Mouse (Mus musculus): ENCODE results near the gene Smarce1. TPM values are rescaled to one million over a fixed set of nuclear protein-coding genes. Genes with fewer than 3 reads are reported as not detected.
A peak's percentile ranks its signal among the peaks of the same experiment; 100 is the strongest.

Smarce1 gene
- total and polyA plus RNA-seq, 3 experiments, result 149 to 464 (median 246) TPM

- Histone ChIP-seq H3K4me2 (ENCODE audit: insufficient read depth, low read depth, poor library complexity, severe bottlenecking) (no peak overlapping the region), H3K36me3 (replicated peaks in 1 of 2; ENCODE audit: control insufficient read depth in 1 of 2, insufficient read depth in 1 of 2, low read length in 1 of 2) (no peaks in the 10 kb centered on the region), H3K27ac (ENCODE audit: insufficient read depth, low read depth) (no peak overlapping the region), H3K9ac (ENCODE audit: insufficient read depth, low read depth) (no peak overlapping the region), H3K9me3 (replicated peaks; ENCODE audit: low read length) (peaks cover 5% of the 10 kb centered on the region), H3K4me3 (replicated peaks in 1 of 3; ENCODE audit: low read depth in 2 of 3, low read length in 2 of 3, poor library complexity in 1 of 3) (no peak overlapping the region), H3K4me1 (ENCODE audit: control insufficient read depth in 1 of 2, insufficient read depth in 2 of 2) (peaks cover 20 to 38% of the 10 kb centered on the region in 2 experiments), H3K27me3 (replicated peaks) (peaks cover 2% of the 10 kb centered on the region), H3K79me2 (replicated peaks; ENCODE audit: control insufficient read depth, extremely low read depth, insufficient read depth, poor library complexity, severe bottlenecking) (no peaks in the 10 kb centered on the region)
- dilution Hi-C loops (cut with MboI; ENCODE audit: extremely low pct_ligation_motif_present, extremely low pct_unique_long_range_greater_than_20kb, low sequenced_read_pairs) (no loop called here), in situ Hi-C loops (cut with MboI; ENCODE audit: low pct_ligation_motif_present, low pct_unique_long_range_greater_than_20kb, low sequenced_read_pairs) (no loop called here)
- DNase-seq (ENCODE audit: extremely low read depth), result no peak
- TF ChIP-seq USF1 (IDR thresholded peaks at IDR 0.05; ENCODE audit: low read depth, low read length) (no peak), SMC3 (IDR thresholded peaks at IDR 0.05; ENCODE audit: low read depth, low read length) (no peak), ZNF384 (IDR thresholded peaks at IDR 0.05; ENCODE audit: low read depth, low read length) (no peak), HCFC1 (IDR thresholded peaks at IDR 0.05; ENCODE audit: low read depth, low read length) (no peak), SIN3A (IDR thresholded peaks at IDR 0.05; ENCODE audit: low read length) (no peak), ETS1 (conservative IDR thresholded peaks at IDR 0.05; ENCODE audit: low read depth, low read length) (no peak), RCOR1 (conservative IDR thresholded peaks at IDR 0.05; ENCODE audit: low read depth, low read length) (no peak), POLR2A (IDR thresholded peaks at IDR 0.05; ENCODE audit: low read depth, low read length) (no peak), USF2 (conservative IDR thresholded peaks at IDR 0.05; ENCODE audit: low read depth, low read length) (no peak), PAX5 (IDR thresholded peaks at IDR 0.05; ENCODE audit: low read length) (no peak), BHLHE40 (IDR thresholded peaks at IDR 0.05; ENCODE audit: low read depth, low read length) (no peak), MAX (IDR thresholded peaks at IDR 0.05; ENCODE audit: low read length) (no peak), MXI1 (IDR thresholded peaks at IDR 0.05; ENCODE audit: low read depth, low read length) (no peak), CHD2 (IDR thresholded peaks at IDR 0.05; ENCODE audit: low read length) (no peak), ELF1 (IDR thresholded peaks at IDR 0.05; ENCODE audit: low read depth, low read length) (no peak), NELFE (IDR thresholded peaks at IDR 0.05; ENCODE audit: low read depth, low read length) (no peak), ZKSCAN1 (IDR thresholded peaks at IDR 0.05; ENCODE audit: borderline replicate concordance, low read depth, low read length) (no peak)
Observed at GRCm38 (mm10) chr11:99252671-99253070, 21.9 kb upstream of the Smarce1 start.

DNA sequence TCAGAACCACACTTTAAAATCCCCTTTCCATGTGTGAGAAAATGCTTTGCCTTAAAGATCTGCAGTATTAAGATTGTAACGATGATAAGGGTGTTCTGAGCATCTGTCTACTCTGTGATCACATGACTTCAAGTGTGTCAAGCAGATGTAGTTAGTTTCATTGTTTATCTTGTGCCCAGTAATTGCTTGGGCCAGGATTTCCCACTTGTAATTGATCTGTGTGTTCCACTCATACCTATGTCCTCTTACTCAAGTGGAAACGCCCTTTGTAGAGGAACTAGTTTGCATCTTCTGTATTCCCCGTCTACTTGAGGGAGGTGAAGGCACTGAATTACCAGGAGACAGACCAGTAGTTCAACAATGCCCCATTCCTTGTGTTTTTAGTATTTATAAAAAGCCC is 19.8 kb upstream of the Smarce1 start:
- H3K4me2 ChIP-seq (ENCODE audit: insufficient read depth, low read depth, poor library complexity, severe bottlenecking), result peak overlapping the region; percentile 7; the same call in 1 of the 2 replicates
- H3K9me3 ChIP-seq (replicated peaks; ENCODE audit: low read length), result no peaks in the 10 kb centered on the region
- H3K36me3 ChIP-seq (replicated peaks in 1 of 2; ENCODE audit: control insufficient read depth in 1 of 2, insufficient read depth in 1 of 2, low read length in 1 of 2), result no peaks in the 10 kb centered on the region
- H3K9ac ChIP-seq (ENCODE audit: insufficient read depth, low read depth), result peak overlapping the region; percentile 3; the same call in 1 of the 2 replicates
- no peaks in the 10 kb centered on the region for H3K79me2 ChIP-seq (replicated peaks; ENCODE audit: control insufficient read depth, extremely low read depth, insufficient read depth, poor library complexity, severe bottlenecking)
- in situ Hi-C loops (cut with MboI; ENCODE audit: low pct_ligation_motif_present, low pct_unique_long_range_greater_than_20kb, low sequenced_read_pairs), result no loop called here
- peaks cover 20 to 38% of the 10 kb centered on the region in 2 experiments for H3K4me1 ChIP-seq (ENCODE audit: control insufficient read depth in 1 of 2, insufficient read depth in 2 of 2)
- peak; percentile 61 for DNase-seq (ENCODE audit: extremely low read depth)
- H3K27me3 ChIP-seq (replicated peaks), result no peaks in the 10 kb centered on the region
- H3K27ac ChIP-seq (ENCODE audit: insufficient read depth, low read depth), result peak overlapping the region; percentile 26; the same call in 1 of the 2 replicates
- dilution Hi-C loops (cut with MboI; ENCODE audit: extremely low pct_ligation_motif_present, extremely low pct_unique_long_range_greater_than_20kb, low sequenced_read_pairs), result no loop called here
- no peak overlapping the region for H3K4me3 ChIP-seq (replicated peaks in 1 of 3; ENCODE audit: low read depth in 2 of 3, low read length in 2 of 3, poor library complexity in 1 of 3)
- TF ChIP-seq ZNF384 (IDR thresholded peaks at IDR 0.05; ENCODE audit: low read depth, low read length), result no peak
- peak; percentile 55 for TF ChIP-seq USF1 (IDR thresholded peaks at IDR 0.05; ENCODE audit: low read depth, low read length)
- TF ChIP-seq ELF1 (IDR thresholded peaks at IDR 0.05; ENCODE audit: low read depth, low read length), result no peak
- TF ChIP-seq POLR2A (IDR thresholded peaks at IDR 0.05; ENCODE audit: low read depth, low read length), result no peak
- TF ChIP-seq NELFE (IDR thresholded peaks at IDR 0.05; ENCODE audit: low read depth, low read length), result no peak
- no peak for TF ChIP-seq POLR2AphosphoS2 (IDR thresholded peaks at IDR 0.05; ENCODE audit: low read depth, low read length)
- peak; percentile 87 for TF ChIP-seq BHLHE40 (IDR thresholded peaks at IDR 0.05; ENCODE audit: low read depth, low read length)
- no peak for TF ChIP-seq MYC (IDR thresholded peaks at IDR 0.05; ENCODE audit: low read depth, low read length)
- TF ChIP-seq EP300 (IDR thresholded peaks at IDR 0.05; ENCODE audit: low read length), result peak; percentile 45; the same call in 1 of the 2 replicates
- no peak for TF ChIP-seq PAX5 (IDR thresholded peaks at IDR 0.05; ENCODE audit: low read length)
- TF ChIP-seq JUN (IDR thresholded peaks at IDR 0.05; ENCODE audit: insufficient read depth, low read depth, low read length), result no peak
- TF ChIP-seq SMC3 (IDR thresholded peaks at IDR 0.05; ENCODE audit: low read depth, low read length), result no peak
- no peak for TF ChIP-seq E2F4 (IDR thresholded peaks at IDR 0.05; ENCODE audit: insufficient replicate concordance, low read depth, low read length)
- no peak for TF ChIP-seq MAX (IDR thresholded peaks at IDR 0.05; ENCODE audit: low read length)
- no peak for TF ChIP-seq ZC3H11A (IDR thresholded peaks at IDR 0.05; ENCODE audit: low read depth, low read length)
- no peak for TF ChIP-seq HCFC1 (IDR thresholded peaks at IDR 0.05; ENCODE audit: low read depth, low read length)
- no peak for TF ChIP-seq MAZ (IDR thresholded peaks at IDR 0.05; ENCODE audit: low read depth, low read length)
- TF ChIP-seq TCF12 (IDR thresholded peaks at IDR 0.05; ENCODE audit: low read depth, low read length), result 0 out of 2 replicates have a peak, but pooled peaks have one; percentile 40
- TF ChIP-seq CHD2 (IDR thresholded peaks at IDR 0.05; ENCODE audit: low read length), result no peak
- TF ChIP-seq SIN3A (IDR thresholded peaks at IDR 0.05; ENCODE audit: low read length), result peak; percentile 59; the same call in 1 of the 2 replicates
- TF ChIP-seq JUND (conservative IDR thresholded peaks at IDR 0.05; ENCODE audit: low read depth, low read length), result no peak
- no peak for TF ChIP-seq NRF1 (IDR thresholded peaks at IDR 0.05; ENCODE audit: low read depth, low read length)
- no peak for TF ChIP-seq MAFK (IDR thresholded peaks at IDR 0.05; ENCODE audit: insufficient replicate concordance, low read length)
- peak; percentile 78 for TF ChIP-seq IRF4 (IDR thresholded peaks at IDR 0.05; ENCODE audit: low read depth, low read length)
- no peak for TF ChIP-seq RCOR1 (conservative IDR thresholded peaks at IDR 0.05; ENCODE audit: low read depth, low read length)
- TF ChIP-seq MXI1 (IDR thresholded peaks at IDR 0.05; ENCODE audit: low read depth, low read length), result no peak
- no peak for TF ChIP-seq CHD1 (IDR thresholded peaks at IDR 0.05; ENCODE audit: low read depth, low read length)
- TF ChIP-seq UBTF (IDR thresholded peaks at IDR 0.05; ENCODE audit: low read depth, low read length), result no peak

Data from CH12.LX (cell line).